Mouse (Mus musculus): Measurements from ENCODE around the gene Gm13539. TPM values are rescaled to one million over a fixed set of nuclear protein-coding genes. Genes with fewer than 3 reads are reported as not detected.

Gene Gm13539
- polyA plus RNA-seq, 1 experiment, result not detected

- TF ChIP-seq CTCF (IDR thresholded peaks at IDR 0.05; ENCODE audit: low read depth, low read length), result no peak
- no peak for TF ChIP-seq EP300 (IDR thresholded peaks at IDR 0.05; ENCODE audit: insufficient read depth, low read depth, low read length)
- no peak for TF ChIP-seq POLR2A (IDR thresholded peaks at IDR 0.05; ENCODE audit: insufficient read depth, low read length)
- no peak overlapping the region for H3K4me3 ChIP-seq (ENCODE audit: low read depth, low read length)
- no peaks in the 10 kb centered on the region for H3K27me3 ChIP-seq (ENCODE audit: control insufficient read depth, insufficient read depth, low read length, poor library complexity, severe bottlenecking)
- H3K9me3 ChIP-seq (replicated peaks; ENCODE audit: control insufficient read depth, insufficient read depth, low read length, poor library complexity, severe bottlenecking), result no peaks in the 10 kb centered on the region
- H3K9ac ChIP-seq (ENCODE audit: low read depth, poor library complexity, severe bottlenecking), result no peak overlapping the region
- H3K36me3 ChIP-seq (ENCODE audit: control insufficient read depth, insufficient read depth, low read length, poor library complexity, severe bottlenecking), result no peaks in the 10 kb centered on the region
- H3K4me1 ChIP-seq (ENCODE audit: control insufficient read depth, insufficient read depth, low read length), result no peaks in the 10 kb centered on the region
- H3K27ac ChIP-seq (ENCODE audit: insufficient read depth, low read length), result no peak overlapping the region
These were observed 3.0 kb upstream of the Gm13539 start for GRCm38 (mm10) chr2:25779076-25779475.

GRCm38 (mm10) chr2:25780921-25781320, 1.1 kb upstream of the Gm13539 start:
- no peak overlapping the region for H3K4me3 ChIP-seq (ENCODE audit: low read depth, low read length)
- no peak overlapping the region for H3K27ac ChIP-seq (ENCODE audit: insufficient read depth, low read length)
- no peaks in the 10 kb centered on the region for H3K36me3 ChIP-seq (ENCODE audit: control insufficient read depth, insufficient read depth, low read length, poor library complexity, severe bottlenecking)
- H3K9me3 ChIP-seq (replicated peaks; ENCODE audit: control insufficient read depth, insufficient read depth, low read length, poor library complexity, severe bottlenecking), result no peaks in the 10 kb centered on the region
- no peaks in the 10 kb centered on the region for H3K4me1 ChIP-seq (ENCODE audit: control insufficient read depth, insufficient read depth, low read length)
- no peaks in the 10 kb centered on the region for H3K27me3 ChIP-seq (ENCODE audit: control insufficient read depth, insufficient read depth, low read length, poor library complexity, severe bottlenecking)
- TF ChIP-seq CTCF (IDR thresholded peaks at IDR 0.05; ENCODE audit: low read depth, low read length) (no peak), EP300 (IDR thresholded peaks at IDR 0.05; ENCODE audit: insufficient read depth, low read depth, low read length) (no peak), POLR2A (IDR thresholded peaks at IDR 0.05; ENCODE audit: insufficient read depth, low read length) (no peak)
- H3K9ac ChIP-seq (ENCODE audit: low read depth, poor library complexity, severe bottlenecking), result no peak overlapping the region

GRCm38 (mm10) chr2:25785573-25786322, 3.7 kb downstream of the Gm13539 start:
- H3K4me3 ChIP-seq (ENCODE audit: low read depth, low read length), result no peak overlapping the region
- no peaks in the 10 kb centered on the region for H3K9me3 ChIP-seq (replicated peaks; ENCODE audit: control insufficient read depth, insufficient read depth, low read length, poor library complexity, severe bottlenecking)
- TF ChIP-seq EP300 (IDR thresholded peaks at IDR 0.05; ENCODE audit: insufficient read depth, low read depth, low read length) (no peak), POLR2A (IDR thresholded peaks at IDR 0.05; ENCODE audit: insufficient read depth, low read length) (no peak), CTCF (IDR thresholded peaks at IDR 0.05; ENCODE audit: low read depth, low read length) (no peak)
- H3K4me1 ChIP-seq (ENCODE audit: control insufficient read depth, insufficient read depth, low read length), result no peaks in the 10 kb centered on the region
- H3K36me3 ChIP-seq (ENCODE audit: control insufficient read depth, insufficient read depth, low read length, poor library complexity, severe bottlenecking), result no peaks in the 10 kb centered on the region
- no peaks in the 10 kb centered on the region for H3K27me3 ChIP-seq (ENCODE audit: control insufficient read depth, insufficient read depth, low read length, poor library complexity, severe bottlenecking)
- no peak overlapping the region for H3K27ac ChIP-seq (ENCODE audit: insufficient read depth, low read length)
- no peak overlapping the region for H3K9ac ChIP-seq (ENCODE audit: low read depth, poor library complexity, severe bottlenecking)

GRCm38 (mm10) chr2:25789092-25789491, 7.0 kb downstream of the Gm13539 start:
- Histone ChIP-seq H3K4me3 (ENCODE audit: low read depth, low read length) (no peak overlapping the region), H3K9me3 (replicated peaks; ENCODE audit: control insufficient read depth, insufficient read depth, low read length, poor library complexity, severe bottlenecking) (no peaks in the 10 kb centered on the region), H3K27ac (ENCODE audit: insufficient read depth, low read length) (no peak overlapping the region), H3K27me3 (ENCODE audit: control insufficient read depth, insufficient read depth, low read length, poor library complexity, severe bottlenecking) (peaks cover 2% of the 10 kb centered on the region; the same call in 1 of the 2 replicates), H3K4me1 (ENCODE audit: control insufficient read depth, insufficient read depth, low read length) (no peaks in the 10 kb centered on the region), H3K9ac (ENCODE audit: low read depth, poor library complexity, severe bottlenecking) (no peak overlapping the region), H3K36me3 (ENCODE audit: control insufficient read depth, insufficient read depth, low read length, poor library complexity, severe bottlenecking) (no peaks in the 10 kb centered on the region)
- no peak for TF ChIP-seq CTCF (IDR thresholded peaks at IDR 0.05; ENCODE audit: low read depth, low read length)
- TF ChIP-seq EP300 (IDR thresholded peaks at IDR 0.05; ENCODE audit: insufficient read depth, low read depth, low read length), result no peak
- no peak for TF ChIP-seq POLR2A (IDR thresholded peaks at IDR 0.05; ENCODE audit: insufficient read depth, low read length)

GRCm38 (mm10) chr2:25797635-25798034, 15.6 kb downstream of the Gm13539 start:
- H3K27me3 ChIP-seq (ENCODE audit: control insufficient read depth, insufficient read depth, low read length, poor library complexity, severe bottlenecking), result no peaks in the 10 kb centered on the region
- no peaks in the 10 kb centered on the region for H3K36me3 ChIP-seq (ENCODE audit: control insufficient read depth, insufficient read depth, low read length, poor library complexity, severe bottlenecking)
- no peak overlapping the region for H3K4me3 ChIP-seq (ENCODE audit: low read depth, low read length)
- no peaks in the 10 kb centered on the region for H3K4me1 ChIP-seq (ENCODE audit: control insufficient read depth, insufficient read depth, low read length)
- TF ChIP-seq POLR2A (IDR thresholded peaks at IDR 0.05; ENCODE audit: insufficient read depth, low read length) (no peak), CTCF (IDR thresholded peaks at IDR 0.05; ENCODE audit: low read depth, low read length) (no peak), EP300 (IDR thresholded peaks at IDR 0.05; ENCODE audit: insufficient read depth, low read depth, low read length) (no peak)
- H3K9me3 ChIP-seq (replicated peaks; ENCODE audit: control insufficient read depth, insufficient read depth, low read length, poor library complexity, severe bottlenecking), result no peaks in the 10 kb centered on the region
- no peak overlapping the region for H3K27ac ChIP-seq (ENCODE audit: insufficient read depth, low read length)
- no peak overlapping the region for H3K9ac ChIP-seq (ENCODE audit: low read depth, poor library complexity, severe bottlenecking)

- no peak overlapping the region for H3K4me3 ChIP-seq (ENCODE audit: low read depth, low read length)
- no peaks in the 10 kb centered on the region for H3K36me3 ChIP-seq (ENCODE audit: control insufficient read depth, insufficient read depth, low read length, poor library complexity, severe bottlenecking)
- H3K27me3 ChIP-seq (ENCODE audit: control insufficient read depth, insufficient read depth, low read length, poor library complexity, severe bottlenecking), result no peaks in the 10 kb centered on the region
- H3K4me1 ChIP-seq (ENCODE audit: control insufficient read depth, insufficient read depth, low read length), result no peaks in the 10 kb centered on the region
- no peak for TF ChIP-seq CTCF (IDR thresholded peaks at IDR 0.05; ENCODE audit: low read depth, low read length)
- TF ChIP-seq EP300 (IDR thresholded peaks at IDR 0.05; ENCODE audit: insufficient read depth, low read depth, low read length), result no peak
- TF ChIP-seq POLR2A (IDR thresholded peaks at IDR 0.05; ENCODE audit: insufficient read depth, low read length), result no peak
- H3K27ac ChIP-seq (ENCODE audit: insufficient read depth, low read length), result no peak overlapping the region
- no peak overlapping the region for H3K9ac ChIP-seq (ENCODE audit: low read depth, poor library complexity, severe bottlenecking)
- H3K9me3 ChIP-seq (replicated peaks; ENCODE audit: control insufficient read depth, insufficient read depth, low read length, poor library complexity, severe bottlenecking), result no peaks in the 10 kb centered on the region
These were observed 16.0 kb downstream of the Gm13539 start for GRCm38 (mm10) chr2:25798065-25798464.
